8 mouse cellular contexts compared by ENCODE assay signal in the genomic region with DNA sequence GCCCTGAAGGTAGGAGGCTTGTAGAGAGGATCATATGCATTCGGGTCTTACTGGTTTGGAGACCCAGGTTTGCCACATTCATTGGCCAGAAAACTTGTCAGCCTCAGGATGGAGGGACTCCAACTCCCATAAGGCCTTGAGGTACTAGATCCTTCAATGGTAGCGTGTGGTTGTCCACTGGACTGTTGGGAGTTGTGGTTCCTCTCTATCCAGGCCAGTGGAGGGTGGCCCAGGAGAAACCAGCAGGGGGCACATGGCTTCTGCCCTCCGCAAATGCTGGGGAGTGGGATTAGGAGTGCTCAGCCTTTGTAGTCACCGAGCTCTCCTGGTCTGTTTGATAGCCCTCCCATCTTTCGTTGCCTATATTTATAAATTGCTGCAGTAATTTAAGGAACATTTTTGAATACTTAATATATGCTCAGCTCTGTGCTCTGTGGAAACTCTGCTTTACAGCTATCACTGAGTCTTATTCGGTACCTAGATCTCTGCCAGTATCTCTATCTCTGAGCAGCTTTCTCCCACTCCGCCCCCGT. TPM values are rescaled to one million over a fixed set of nuclear protein-coding genes. Genes with fewer than 3 reads are reported as not detected.
DNase-seq lines count a peak whose midpoint lies in the region; ATAC-seq and TF ChIP-seq lines count a peak whose summit lies in the region.

No protein-coding gene starts in this region.

- TF ChIP-seq POLR2A in lung, adult 2 months (IDR thresholded peaks at IDR 0.05; ENCODE audit: borderline replicate concordance, extremely low read depth, low read depth, low read length): no peak
- no peak for TF ChIP-seq POLR2A in testis, adult 2 months (IDR thresholded peaks at IDR 0.05; ENCODE audit: control insufficient read depth, low read depth, low read length)

- peak overlapping the region; percentile 94 for H3K9ac ChIP-seq in forebrain, embryonic 14.5 days (ENCODE audit: low read length)
- peak overlapping the region; percentile 84 for H3K9ac ChIP-seq in neural tube, embryonic 15.5 days (replicated peaks)

- intact Hi-C loops in heart, postnatal 25 days (cut with DNase I): no loop called here

- DNase-seq in G1E (ENCODE audit: low spot score): peak; percentile 74
- DNase-seq in cerebellum, adult 11 months: peak; percentile 77
- peak; percentile 94 for DNase-seq in forebrain, embryonic 14.5 days (ENCODE audit: low spot score)
- DNase-seq in heart, postnatal 25 days (ENCODE audit: low spot score): peak; percentile 57
- peak; percentile 65 to 86 for DNase-seq in layer of hippocampus, adult 18-20 months (ENCODE audit: low spot score in 2 of 2)
- peak; percentile 59 for DNase-seq in lung, adult 2 months

- H3K4me2 ChIP-seq in forebrain, embryonic 14.5 days (ENCODE audit: low read length): peak overlapping the region; percentile 79
- peak overlapping the region; percentile 83 for H3K4me2 ChIP-seq in neural tube, embryonic 15.5 days

- H3K4me1 ChIP-seq in G1E (ENCODE audit: insufficient read depth, low read depth, low read length): peaks cover 53% of the 10 kb centered on the region
- H3K4me1 ChIP-seq in forebrain, embryonic 14.5 days (ENCODE audit: control insufficient read depth, insufficient read depth, low read length): peaks cover 54% of the 10 kb centered on the region
- peaks cover 4% of the 10 kb centered on the region for H3K4me1 ChIP-seq in lung, adult 2 months (ENCODE audit: control insufficient read depth, insufficient read depth, low read length)
- peaks cover 76% of the 10 kb centered on the region for H3K4me1 ChIP-seq in neural tube, embryonic 15.5 days
- peaks cover 25% of the 10 kb centered on the region for H3K4me1 ChIP-seq in testis, adult 2 months (ENCODE audit: control insufficient read depth, insufficient read depth, low read length)

- peak; percentile 70 for ATAC-seq in G1E (ENCODE audit: extremely low read depth, insufficient number of reproducible peaks, low FRiP score, poor library complexity, severe bottlenecking)
- ATAC-seq in forebrain, embryonic 14.5 days: peak; percentile 77
- ATAC-seq in neural tube, embryonic 15.5 days (ENCODE audit: low FRiP score): peak; percentile 73

- H3K27ac ChIP-seq in forebrain, embryonic 14.5 days (ENCODE audit: low read depth, low read length): peak overlapping the region; percentile 90
- H3K27ac ChIP-seq in neural tube, embryonic 15.5 days (replicated peaks): peak overlapping the region; percentile 95
- no peak overlapping the region; the same call in 1 of the 2 replicates for H3K27ac ChIP-seq in testis, adult 2 months (ENCODE audit: control insufficient read depth, insufficient read depth, low read depth, low read length)

- WGBS in forebrain, embryonic 14.5 days: 2% methylated on average over 8 of the region's 8 CpGs
- WGBS in lung, adult 2 months: under 1% methylated on average over 8 of the region's 8 CpGs
- under 1% methylated on average over 8 of the region's 8 CpGs for WGBS in neural tube, embryonic 15.5 days

- no peaks in the 10 kb centered on the region for H3K9me3 ChIP-seq in G1E (replicated peaks)
- H3K9me3 ChIP-seq in forebrain, embryonic 14.5 days (replicated peaks; ENCODE audit: control insufficient read depth, low read length): no peaks in the 10 kb centered on the region
- H3K9me3 ChIP-seq in neural tube, embryonic 15.5 days (replicated peaks): no peaks in the 10 kb centered on the region

- peaks cover 30% of the 10 kb centered on the region for H3K27me3 ChIP-seq in G1E (ENCODE audit: insufficient read depth, low read length)
- H3K27me3 ChIP-seq in forebrain, embryonic 14.5 days (replicated peaks; ENCODE audit: control insufficient read depth, insufficient read depth, low read length): no peaks in the 10 kb centered on the region
- H3K27me3 ChIP-seq in neural tube, embryonic 15.5 days (replicated peaks): no peaks in the 10 kb centered on the region
- H3K27me3 ChIP-seq in testis, adult 2 months (ENCODE audit: control insufficient read depth, insufficient read depth, low read length): no peaks in the 10 kb centered on the region

- H3K4me3 ChIP-seq in G1E (ENCODE audit: low read depth, low read length): peak overlapping the region; percentile 70
- H3K4me3 ChIP-seq in forebrain, embryonic 14.5 days (ENCODE audit: low read depth, low read length): peak overlapping the region; percentile 66
- H3K4me3 ChIP-seq in lung, adult 2 months (replicated peaks; ENCODE audit: extremely low read depth, low read depth, low read length): peak overlapping the region; percentile 75
- peak overlapping the region; percentile 64 for H3K4me3 ChIP-seq in neural tube, embryonic 15.5 days (replicated peaks)
- H3K4me3 ChIP-seq in testis, adult 2 months (ENCODE audit: control insufficient read depth, low read depth, low read length): peak overlapping the region; percentile 87

- H3K36me3 ChIP-seq in G1E (replicated peaks): no peaks in the 10 kb centered on the region
- no peaks in the 10 kb centered on the region for H3K36me3 ChIP-seq in forebrain, embryonic 14.5 days (ENCODE audit: control insufficient read depth, insufficient read depth, low read length)
- no peaks in the 10 kb centered on the region for H3K36me3 ChIP-seq in neural tube, embryonic 15.5 days
- no peaks in the 10 kb centered on the region for H3K36me3 ChIP-seq in testis, adult 2 months (ENCODE audit: control insufficient read depth, insufficient read depth, low read length)

- TF ChIP-seq CTCF in G1E (IDR thresholded peaks at IDR 0.05; ENCODE audit: low read depth, low read length): peak; percentile 34; the same call in 1 of the 2 replicates
- peak; percentile 57 for TF ChIP-seq CTCF in lung, adult 2 months (IDR thresholded peaks at IDR 0.05; ENCODE audit: insufficient read depth, low read length)
- TF ChIP-seq CTCF in testis, adult 2 months (IDR thresholded peaks at IDR 0.05; ENCODE audit: control insufficient read depth, insufficient read depth, insufficient replicate concordance, low read depth, low read length): peak; percentile 21; the same call in 1 of the 2 replicates

RNA-seq across cellular contexts. Expression of a gene that starts 4.1 kb away (rescaled TPM):
- total RNA-seq in G1E (2014; fragmentation: Nextera tagmentation) (10.9 and 14.0 TPM in 2 replicates), G1E (2017) (1.1 and 2.2 TPM in 2 replicates)
- 8.8 and 12.1 TPM in 2 replicates for polyA plus RNA-seq in G1E (2012)
- 19.3 and 21.0 TPM in 2 replicates for polyA plus RNA-seq in forebrain, embryonic 14.5 days (2014; fragmentation: Nextera tagmentation; extraction: Ambion mirVana)
- total RNA-seq in heart, postnatal 25 days (2021): 1 to 10 TPM; 6.6 to 8.1 TPM
- 100 to 1,000 TPM; 846 to 862 TPM for total RNA-seq in layer of hippocampus, adult 18-20 months (2021)
- polyA plus RNA-seq in lung, adult 2 months (2012; rRNA removed): 28.0 and 33.7 TPM in 2 replicates
- 20.1 and 24.7 TPM in 2 replicates for polyA plus RNA-seq in neural tube, embryonic 15.5 days (2015; fragmentation: Nextera tagmentation; extraction: Ambion mirVana)
- polyA plus RNA-seq in testis, adult 2 months (2012; rRNA removed): 5.6 and 6.5 TPM in 2 replicates

RNA-seq across cellular contexts. Expression of a gene that starts 5.6 kb away (rescaled TPM):
- total RNA-seq in G1E (2014; fragmentation: Nextera tagmentation): 16.3 and 21.7 TPM in 2 replicates
- 31.1 and 31.7 TPM in 2 replicates for total RNA-seq in G1E (2017)
- 16.3 and 21.0 TPM in 2 replicates for polyA plus RNA-seq in G1E (2012)
- 53.3 and 58.4 TPM in 2 replicates for polyA plus RNA-seq in forebrain, embryonic 14.5 days (2014; fragmentation: Nextera tagmentation; extraction: Ambion mirVana)
- total RNA-seq in heart, postnatal 25 days (2021): 1,000 to 10,000 TPM; 1,206 to 1,290 TPM
- total RNA-seq in layer of hippocampus, adult 18-20 months (2021): 10 to 100 TPM; 56.4 to 67.1 TPM
- polyA plus RNA-seq in lung, adult 2 months (2012; rRNA removed): 63.1 and 88.6 TPM in 2 replicates
- polyA plus RNA-seq in neural tube, embryonic 15.5 days (2015; fragmentation: Nextera tagmentation; extraction: Ambion mirVana): 61.7 and 65.7 TPM in 2 replicates
- 20.6 and 20.9 TPM in 2 replicates for polyA plus RNA-seq in testis, adult 2 months (2012; rRNA removed)

RNA-seq across cellular contexts. Expression of a gene that starts 20.4 kb away (rescaled TPM):
- total RNA-seq in G1E (2014; fragmentation: Nextera tagmentation): 32.7 and 39.8 TPM in 2 replicates
- total RNA-seq in G1E (2017): 44.8 and 49.6 TPM in 2 replicates
- polyA plus RNA-seq in G1E (2012): 66.5 and 71.8 TPM in 2 replicates
- polyA plus RNA-seq in forebrain, embryonic 14.5 days (2014; fragmentation: Nextera tagmentation; extraction: Ambion mirVana): 19.7 and 25.7 TPM in 2 replicates
- total RNA-seq in heart, postnatal 25 days (2021): 1 to 10 TPM; 3.9 to 5.2 TPM
- 10 to 100 TPM; 33.0 to 38.7 TPM for total RNA-seq in layer of hippocampus, adult 18-20 months (2021)
- polyA plus RNA-seq in lung, adult 2 months (2012; rRNA removed): 16.7 and 20.8 TPM in 2 replicates
- polyA plus RNA-seq in neural tube, embryonic 15.5 days (2015; fragmentation: Nextera tagmentation; extraction: Ambion mirVana): 22.6 and 25.1 TPM in 2 replicates
- polyA plus RNA-seq in testis, adult 2 months (2012; rRNA removed): 15.2 and 16.4 TPM in 2 replicates

RNA-seq across cellular contexts. Expression of a gene that starts 25.2 kb away (rescaled TPM):
- total RNA-seq in G1E (2014; fragmentation: Nextera tagmentation): 47.0 and 56.4 TPM in 2 replicates
- total RNA-seq in G1E (2017): 84.0 and 84.4 TPM in 2 replicates
- polyA plus RNA-seq in G1E (2012): 92.1 and 95.5 TPM in 2 replicates
- polyA plus RNA-seq in forebrain, embryonic 14.5 days (2014; fragmentation: Nextera tagmentation; extraction: Ambion mirVana): 49.4 and 49.6 TPM in 2 replicates
- total RNA-seq in heart, postnatal 25 days (2021): 10 to 100 TPM; 22.6 to 25.3 TPM
- total RNA-seq in layer of hippocampus, adult 18-20 months (2021): 10 to 100 TPM; 50.3 TPM
- polyA plus RNA-seq in lung, adult 2 months (2012; rRNA removed): 15.0 and 22.9 TPM in 2 replicates
- 53.5 and 57.8 TPM in 2 replicates for polyA plus RNA-seq in neural tube, embryonic 15.5 days (2015; fragmentation: Nextera tagmentation; extraction: Ambion mirVana)
- 19.0 and 21.2 TPM in 2 replicates for polyA plus RNA-seq in testis, adult 2 months (2012; rRNA removed)

RNA-seq across cellular contexts. Expression of a gene that starts 29.9 kb away (rescaled TPM):
- total RNA-seq in G1E (2014; fragmentation: Nextera tagmentation) (762 and 788 TPM in 2 replicates), G1E (2017) (569 and 637 TPM in 2 replicates)
- polyA plus RNA-seq in G1E (2012): 265 and 345 TPM in 2 replicates
- 701 and 779 TPM in 2 replicates for polyA plus RNA-seq in forebrain, embryonic 14.5 days (2014; fragmentation: Nextera tagmentation; extraction: Ambion mirVana)
- 100 to 1,000 TPM; 274 to 291 TPM for total RNA-seq in heart, postnatal 25 days (2021)
- total RNA-seq in layer of hippocampus, adult 18-20 months (2021): 100 to 1,000 TPM; 238 to 240 TPM
- polyA plus RNA-seq in lung, adult 2 months (2012; rRNA removed): 333 and 615 TPM in 2 replicates
- polyA plus RNA-seq in neural tube, embryonic 15.5 days (2015; fragmentation: Nextera tagmentation; extraction: Ambion mirVana): 549 and 565 TPM in 2 replicates
- 659 and 826 TPM in 2 replicates for polyA plus RNA-seq in testis, adult 2 months (2012; rRNA removed)
